Mouse (Mus musculus): ENCODE data around the gene Camkmt.

The Camkmt gene

DNA sequence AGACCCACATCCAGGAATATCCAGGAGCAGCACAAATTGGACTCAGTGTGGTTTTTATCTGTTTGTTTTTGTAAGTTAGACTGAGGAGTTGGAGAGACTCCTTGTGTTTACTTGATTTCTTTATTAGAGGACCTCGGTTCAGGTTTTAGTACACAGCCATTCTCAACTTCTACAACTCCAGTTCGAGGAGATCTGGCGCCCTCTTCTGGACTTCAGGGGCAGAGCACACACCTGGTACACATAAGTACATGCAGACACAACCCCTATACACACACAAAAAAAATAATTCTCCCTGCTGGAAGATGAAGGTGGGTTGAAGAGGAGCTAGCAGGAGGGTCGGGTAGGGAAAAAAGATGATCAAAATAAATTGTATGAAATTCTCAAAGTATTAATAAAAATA lies 379.4 kb downstream of the Camkmt start:
- no peak for DNase-seq

GRCm38 (mm10) chr17:85472687-85473202 lies 382.4 kb downstream of the Camkmt start:
- DNase-seq: no peak

GRCm38 (mm10) chr17:85473217-85473616 lies 382.9 kb downstream of the Camkmt start:
- no peak for DNase-seq

DNA sequence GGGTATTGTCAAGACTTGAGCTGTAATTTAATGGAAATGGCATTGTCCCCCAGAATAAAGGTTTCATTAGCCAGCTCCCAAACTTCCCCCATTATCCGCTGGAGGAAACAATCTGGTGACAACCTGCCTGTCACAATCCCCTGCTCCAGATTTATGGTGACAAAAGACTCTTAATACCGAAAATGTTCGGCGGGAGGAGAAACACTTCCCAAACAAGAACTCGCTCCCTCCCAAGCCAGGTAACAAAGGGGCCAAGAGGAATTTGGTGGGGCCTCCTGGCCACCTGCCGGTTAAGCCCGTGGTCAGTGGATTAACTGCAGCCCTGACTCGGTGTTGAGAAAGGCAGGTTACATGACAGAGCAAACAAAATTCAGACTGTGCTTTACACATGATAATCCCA lies 383.5 kb downstream of the Camkmt start:
- DNase-seq: no peak

DNA sequence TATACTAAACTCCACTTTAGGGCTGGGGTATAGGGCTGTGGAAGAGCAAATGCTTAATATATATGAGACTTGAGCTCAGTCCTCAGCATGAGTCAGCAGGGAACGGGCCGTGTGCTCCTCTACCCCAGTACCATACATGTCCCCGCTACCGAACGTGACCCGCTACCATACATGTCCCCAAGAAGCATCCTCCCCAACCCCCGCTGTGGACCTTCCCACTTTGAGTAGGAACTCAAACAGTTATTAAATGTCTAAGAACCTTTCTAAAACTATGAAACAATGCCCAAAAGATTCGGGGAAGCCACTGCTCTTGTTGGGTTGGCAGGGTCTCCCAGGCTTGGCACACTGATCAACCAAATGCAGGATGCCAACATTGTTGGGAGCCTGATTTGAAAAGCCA lies 390.9 kb downstream of the Camkmt start:
- no peak for DNase-seq

DNA sequence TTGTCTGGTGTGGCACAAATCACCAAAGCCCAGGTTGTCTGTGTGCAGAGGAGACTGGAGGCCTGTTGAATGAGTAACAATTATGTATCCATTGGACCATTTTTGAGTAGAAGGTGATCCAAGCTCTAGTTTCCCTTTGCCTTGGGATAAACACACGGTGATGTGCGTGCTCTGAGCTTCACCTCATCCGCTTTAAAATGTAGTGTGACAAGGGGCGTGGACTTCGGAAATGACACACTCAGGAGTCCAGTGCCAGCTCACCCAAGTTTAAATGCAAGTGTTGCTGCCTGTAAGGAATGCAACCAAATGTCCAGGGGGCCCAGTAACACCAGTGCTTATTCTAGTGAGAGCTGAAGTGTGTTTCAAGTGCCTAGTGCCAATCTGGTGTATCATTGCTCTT lies 392.7 kb downstream of the Camkmt start:
- no peak for DNase-seq

DNA sequence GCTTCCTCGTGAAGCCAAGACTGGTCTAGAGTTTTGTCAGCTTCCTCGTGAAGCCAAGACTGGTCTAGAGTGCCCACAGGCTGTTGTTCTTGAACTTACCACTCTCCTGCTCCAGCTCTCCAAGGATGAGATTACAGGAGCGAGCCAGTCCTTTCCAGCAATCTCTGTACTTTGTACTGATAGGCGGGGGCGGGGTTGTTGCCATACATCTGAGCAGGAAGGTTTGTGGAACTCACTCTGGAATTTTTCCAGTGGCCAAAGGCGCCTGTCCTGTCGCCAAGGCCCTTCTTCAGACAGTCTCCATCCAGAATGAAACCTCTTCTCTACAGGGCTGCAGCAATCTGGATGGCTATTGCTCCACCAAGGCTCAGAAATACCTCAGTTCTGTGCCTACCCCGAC lies 393.7 kb downstream of the Camkmt start:
- no peak for DNase-seq

GRCm38 (mm10) chr17:85484526-85484925 lies 394.2 kb downstream of the Camkmt start:
- no peak for DNase-seq

DNA sequence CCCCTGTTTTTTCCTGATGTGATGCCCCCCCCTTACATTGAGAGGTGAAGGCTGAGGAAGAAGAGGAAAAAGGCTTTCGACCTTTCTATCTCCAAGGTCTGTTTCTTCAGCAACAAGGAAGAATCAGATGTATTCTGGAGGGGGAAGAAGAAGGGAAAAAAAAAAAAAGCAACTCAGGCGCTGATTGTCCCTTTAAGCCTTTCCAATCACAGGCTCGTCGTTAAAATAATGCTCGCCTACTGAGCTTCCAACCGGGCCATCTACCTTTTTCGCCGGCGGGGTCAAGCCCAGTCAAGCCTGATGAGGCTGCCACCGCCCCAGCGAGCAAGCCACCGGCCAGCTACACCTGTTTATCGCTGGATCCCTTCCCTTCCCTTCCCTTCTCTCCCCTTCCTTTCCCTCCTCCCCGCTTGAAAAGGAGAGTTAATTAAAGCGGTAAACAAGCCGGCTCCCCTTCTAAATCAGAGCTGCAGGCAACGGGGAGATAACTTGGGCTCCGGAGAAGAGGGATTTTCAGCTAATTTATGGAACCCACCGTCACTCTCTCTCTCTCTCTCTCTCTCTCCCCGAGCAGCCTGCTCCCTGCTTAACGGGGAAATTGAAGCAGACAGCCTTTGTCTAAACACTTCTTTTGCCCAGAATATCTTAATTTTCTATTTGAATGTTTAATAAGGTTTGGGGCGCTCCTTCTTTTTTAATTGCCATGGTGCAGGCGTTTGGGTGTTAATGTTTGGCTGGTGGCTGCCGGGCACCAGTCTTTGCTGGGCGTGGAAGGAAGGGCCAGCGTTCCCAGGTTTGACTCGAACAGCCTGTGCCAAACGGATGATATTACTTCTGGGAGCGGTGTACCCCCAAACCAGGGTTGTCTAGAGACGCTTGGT lies 395.0 kb downstream of the Camkmt start:
- DNase-seq: no peak

DNA sequence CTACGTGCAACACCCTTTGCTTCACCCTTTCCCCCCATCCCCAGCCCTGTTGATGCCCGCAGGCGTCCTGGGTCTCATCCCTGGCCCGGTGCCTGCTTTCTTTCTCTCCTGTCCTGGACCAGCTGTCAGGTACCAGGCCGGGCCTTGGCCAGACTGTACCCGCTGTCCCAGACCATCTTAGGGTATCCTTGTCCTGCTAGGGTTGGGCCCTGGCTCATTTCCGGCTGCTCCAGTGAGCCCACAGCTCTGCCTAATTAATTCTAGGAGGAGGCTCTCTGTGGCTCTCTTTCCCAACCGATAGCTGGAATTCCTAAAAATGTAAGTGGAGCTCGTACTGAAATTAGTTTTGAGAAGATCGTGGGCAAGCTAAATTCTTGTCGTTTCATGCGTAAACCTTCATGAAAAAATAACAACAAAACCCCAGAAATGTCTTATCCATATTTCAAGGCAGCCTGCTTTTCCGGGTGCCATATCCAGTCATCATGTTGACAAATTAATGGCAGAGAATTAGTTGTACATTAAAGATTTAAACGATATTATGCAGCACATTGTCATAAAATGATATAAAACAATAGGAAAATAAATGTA lies 395.7 kb downstream of the Camkmt start:
- no peak for DNase-seq

DNA sequence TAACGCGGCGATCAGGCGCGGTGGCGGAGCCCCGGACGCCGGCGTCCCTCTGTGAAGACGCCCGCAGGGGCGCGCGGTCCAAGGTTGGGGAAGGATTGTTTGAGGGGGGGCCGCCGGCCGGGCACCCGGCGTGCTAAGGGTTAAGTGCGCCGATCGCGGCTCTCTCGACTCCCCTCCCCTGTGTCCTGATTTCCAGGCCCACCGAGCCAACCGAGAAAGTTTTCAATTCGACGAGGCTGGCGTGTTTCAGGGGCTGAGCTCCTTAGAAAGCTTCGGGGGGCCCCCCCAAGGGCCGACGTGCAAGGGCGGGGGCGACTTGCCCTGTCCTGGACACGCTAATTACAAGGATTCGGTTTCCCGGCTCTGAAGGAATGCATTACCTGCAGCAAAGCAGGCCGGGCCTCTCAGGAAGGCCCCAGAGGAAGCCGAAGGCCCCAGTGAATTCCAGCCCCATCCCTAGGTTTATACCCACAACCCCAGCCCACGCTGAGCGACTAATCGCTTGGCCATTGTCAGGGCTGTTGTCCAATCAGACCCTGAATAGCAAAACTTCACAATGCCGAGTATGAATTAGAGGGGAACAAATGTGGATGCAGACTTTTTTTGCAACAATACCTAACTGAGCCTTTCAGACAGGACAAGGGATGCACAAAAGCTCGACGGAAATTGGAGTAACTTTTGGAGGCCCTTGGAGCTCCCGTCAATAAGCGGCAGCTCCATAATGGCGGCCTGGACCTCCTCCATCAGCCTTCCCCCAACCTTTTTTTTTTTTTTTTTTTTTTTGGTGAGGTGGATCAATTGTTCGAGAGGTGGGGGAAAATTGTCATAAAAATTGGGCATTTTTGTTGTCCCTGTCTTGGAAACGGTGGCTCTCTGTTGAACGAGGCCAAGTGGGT lies 396.5 kb downstream of the Camkmt start:
- no peak for DNase-seq

DNA sequence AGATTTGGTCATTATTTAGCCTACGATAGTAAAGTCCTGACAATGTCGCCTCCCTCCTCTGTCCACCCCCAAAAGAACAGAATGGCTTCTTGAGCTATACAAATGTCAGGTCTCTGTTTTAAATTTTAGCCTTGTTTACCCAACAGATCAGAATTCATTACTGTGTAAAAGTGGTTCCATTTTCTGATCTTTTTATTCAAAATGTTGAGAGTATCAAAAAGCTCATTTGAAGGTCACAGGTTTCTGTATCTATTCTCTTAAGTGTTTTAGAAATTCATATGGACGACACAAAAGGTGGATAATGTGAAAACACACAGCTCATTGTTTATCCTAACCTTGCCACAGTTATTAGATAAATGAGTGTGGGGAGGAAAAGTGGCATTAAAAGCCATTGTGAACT lies 397.2 kb downstream of the Camkmt start:
- no peak for DNase-seq

DNA sequence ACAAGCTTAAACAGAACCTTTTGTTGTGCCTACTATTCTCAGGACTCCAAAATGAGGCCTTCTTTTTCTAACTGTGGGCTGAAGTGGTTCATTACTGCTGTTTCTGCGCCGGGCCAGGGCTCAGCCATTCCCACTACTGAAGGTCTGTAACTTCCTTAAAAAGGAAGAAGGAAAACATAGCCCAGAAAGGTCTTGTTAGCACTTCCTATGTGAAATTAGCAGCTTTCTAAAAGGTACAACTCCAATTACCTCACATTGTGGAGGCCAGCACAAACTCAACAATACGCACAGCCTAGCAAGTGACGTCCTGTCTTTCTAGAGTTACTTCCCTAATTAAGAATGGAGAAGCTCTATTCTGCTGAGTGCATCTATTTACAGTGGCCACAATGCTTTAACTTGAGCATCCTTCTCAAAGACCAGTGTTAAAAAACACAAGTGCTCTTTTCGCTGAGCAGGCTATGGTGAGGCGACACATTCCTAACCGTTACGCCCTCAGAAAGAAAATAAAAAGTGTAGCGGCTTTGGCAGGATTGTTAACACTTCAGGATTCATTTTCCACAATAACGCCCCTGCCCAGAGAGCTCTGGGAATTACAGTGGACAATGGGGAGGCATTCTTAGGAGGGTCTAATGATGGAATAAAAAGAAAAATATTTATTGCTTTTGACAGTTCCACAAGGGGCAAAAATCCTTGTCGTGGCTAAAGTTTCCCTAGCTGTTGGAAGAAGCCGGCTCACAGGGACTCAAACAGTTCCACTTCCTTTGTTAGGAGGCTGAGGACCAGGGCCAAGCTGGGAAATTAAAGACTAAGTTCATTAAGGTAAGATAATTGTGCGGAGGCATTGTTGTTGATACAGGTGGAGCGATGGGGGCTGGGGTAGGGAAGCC lies 398.5 kb downstream of the Camkmt start:
- DNase-seq: no peak

GRCm38 (mm10) chr17:85489488-85489980 lies 399.2 kb downstream of the Camkmt start:
- DNase-seq: no peak

DNA sequence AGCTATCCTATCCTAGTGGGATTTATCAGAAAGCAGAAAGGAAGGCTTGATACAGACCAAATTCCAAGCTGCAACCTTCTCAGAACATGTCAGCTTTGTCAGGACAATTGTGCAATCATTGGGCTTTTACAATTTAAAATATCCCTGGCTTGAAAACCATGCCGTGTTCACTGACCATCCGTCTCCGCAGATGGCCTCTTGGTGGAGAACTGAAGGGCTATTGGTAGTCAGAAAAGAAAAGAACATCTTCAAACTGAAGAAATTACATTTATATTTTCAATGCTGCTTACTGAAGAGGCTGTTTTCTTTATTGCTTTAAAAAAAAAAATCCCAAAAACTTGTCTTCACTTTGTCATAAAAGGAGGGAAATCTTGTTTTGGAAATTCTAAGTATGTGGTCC lies 401.1 kb downstream of the Camkmt start:
- no peak for DNase-seq

DNA sequence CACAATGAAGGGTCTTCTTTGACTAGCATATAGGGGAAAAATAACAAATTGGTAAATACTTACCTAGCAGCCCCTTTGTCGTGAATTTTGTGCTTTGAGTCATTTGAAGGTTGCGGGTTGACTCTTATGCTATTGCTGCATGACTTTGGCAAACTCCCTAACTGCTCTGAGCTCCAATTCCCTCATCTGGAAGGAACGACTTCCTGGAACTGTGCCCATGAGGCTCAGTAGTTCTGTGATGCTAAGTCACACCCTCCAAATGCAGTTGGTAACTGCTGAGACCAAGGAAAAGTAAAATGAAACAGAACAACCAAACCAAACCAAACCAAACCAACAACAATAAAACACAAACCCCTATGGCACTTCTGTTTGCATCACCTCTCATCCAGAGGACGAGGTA lies 403.2 kb downstream of the Camkmt start:
- no peak for DNase-seq

- DNase-seq: no peak
Measured at GRCm38 (mm10) chr17:85495012-85495754, 404.8 kb downstream of the Camkmt start.

DNA sequence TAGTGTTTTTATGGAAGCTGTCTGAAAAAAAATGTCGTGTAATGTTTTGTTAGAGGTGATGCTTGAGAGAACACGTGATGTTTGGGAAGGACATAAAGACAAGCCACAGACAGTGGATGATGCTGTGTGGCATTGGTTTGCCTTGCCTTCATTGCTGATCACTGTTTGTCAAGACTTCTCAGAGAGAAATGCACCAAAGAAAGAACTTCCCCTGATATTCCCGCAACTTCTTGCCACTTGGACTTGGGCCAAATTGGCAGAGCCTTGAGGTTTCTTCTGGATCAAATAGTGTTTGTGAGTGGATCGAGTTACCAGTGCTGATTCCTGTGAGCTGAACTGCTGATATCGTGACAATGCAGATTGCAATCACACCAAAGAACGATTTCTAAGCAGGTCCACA lies 405.5 kb downstream of the Camkmt start:
- no peak for DNase-seq

- no peak for DNase-seq
Measured at GRCm38 (mm10) chr17:85504888-85505287, 414.5 kb downstream of the Camkmt start.

- no peak for DNase-seq
Measured at GRCm38 (mm10) chr17:85506206-85507088, 416.1 kb downstream of the Camkmt start.
